Mouse (Mus musculus) embryo, embryonic 11.5 days (tissue): ENCODE results near the gene Cblb.

Experiments used
- DNase-seq: peaks from one replicate; pipeline ENCODE4 v3.0.0-alpha.2; 2012; ENCODE audit warnings: low read depth, low spot score

The Cblb gene

DNA sequence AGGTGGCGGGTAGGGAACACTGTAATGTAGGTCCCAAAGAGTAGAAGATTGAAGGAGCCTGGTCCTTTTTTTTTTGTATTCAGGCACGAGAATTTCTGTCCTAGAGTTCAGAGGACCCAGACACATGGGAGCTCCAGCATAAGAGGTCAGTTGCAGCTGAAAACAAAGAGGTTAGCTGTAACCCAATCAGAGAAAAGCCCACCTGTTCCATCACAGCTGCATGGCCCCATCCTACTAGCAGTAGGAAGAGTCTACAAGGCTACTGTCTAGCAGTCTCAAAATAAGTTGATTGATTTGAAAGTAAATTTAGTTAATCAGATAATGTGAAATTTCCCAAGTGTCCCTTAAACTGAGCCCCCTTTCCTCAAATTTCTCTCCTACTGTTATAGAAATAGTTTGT, 40.3 kb downstream of the Cblb start:
- no peak for DNase-seq

DNA sequence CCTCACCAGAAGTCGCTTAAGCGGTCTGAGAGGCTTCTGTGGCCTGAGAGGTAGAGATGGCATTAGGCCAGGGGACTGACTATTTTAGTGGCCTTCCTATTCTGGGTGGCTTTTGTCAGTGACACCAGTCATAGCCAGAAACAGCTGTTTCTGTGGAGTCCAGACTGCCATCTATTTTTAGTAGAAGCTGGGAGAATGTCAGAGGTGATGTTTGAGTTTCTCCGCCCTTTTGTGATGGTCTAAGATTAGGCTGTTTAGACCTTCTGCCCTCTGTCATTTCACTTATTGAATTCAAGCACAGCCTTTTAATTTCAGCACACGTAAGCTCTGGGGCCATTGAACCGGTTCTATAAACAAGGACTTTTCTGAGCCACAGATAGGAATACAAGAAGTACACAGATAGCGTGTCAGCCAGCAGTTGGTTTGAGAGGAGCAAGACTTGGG, 40.8 kb downstream of the Cblb start:
- no peak for DNase-seq

DNA sequence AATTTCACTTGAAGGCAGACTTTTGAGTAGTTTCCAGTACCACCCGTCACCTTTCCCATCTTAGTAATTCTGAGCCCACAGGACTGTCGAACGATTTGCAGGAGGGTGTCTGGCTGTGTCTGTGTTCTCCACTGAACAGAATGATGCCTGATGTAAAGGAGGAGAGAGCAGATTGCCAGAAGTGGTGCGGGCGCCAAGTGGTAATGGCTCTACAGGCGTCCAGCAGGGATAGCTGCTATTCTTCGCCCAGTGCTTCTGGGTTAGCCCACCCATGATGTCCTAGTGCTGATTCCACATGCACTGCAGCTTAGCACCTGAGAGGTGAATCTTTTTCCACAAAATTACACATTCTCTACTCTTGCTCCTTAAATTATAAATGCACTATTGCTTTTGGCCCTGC, 45.6 kb downstream of the Cblb start:
- DNase-seq: no peak

DNA sequence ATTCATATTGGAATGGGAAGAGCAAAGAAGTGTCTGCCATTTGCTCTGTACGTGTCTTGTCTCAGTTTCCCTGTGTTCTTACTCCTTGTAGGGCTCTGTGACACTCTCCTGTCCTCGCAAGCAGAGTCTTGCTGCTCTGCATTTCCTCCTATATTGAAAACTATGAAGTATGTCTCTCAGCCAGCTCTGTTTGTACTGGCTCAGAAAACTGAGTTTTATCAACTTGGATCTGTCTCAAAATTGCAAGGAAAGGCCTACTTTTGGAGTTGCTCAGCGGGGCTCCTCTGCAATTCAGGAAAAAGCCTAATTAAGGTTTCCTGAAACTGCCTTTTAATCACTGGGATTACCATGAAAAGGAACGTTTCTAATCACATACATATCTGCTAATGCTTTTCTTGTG, 46.9 kb downstream of the Cblb start:
- DNase-seq: no peak

DNA sequence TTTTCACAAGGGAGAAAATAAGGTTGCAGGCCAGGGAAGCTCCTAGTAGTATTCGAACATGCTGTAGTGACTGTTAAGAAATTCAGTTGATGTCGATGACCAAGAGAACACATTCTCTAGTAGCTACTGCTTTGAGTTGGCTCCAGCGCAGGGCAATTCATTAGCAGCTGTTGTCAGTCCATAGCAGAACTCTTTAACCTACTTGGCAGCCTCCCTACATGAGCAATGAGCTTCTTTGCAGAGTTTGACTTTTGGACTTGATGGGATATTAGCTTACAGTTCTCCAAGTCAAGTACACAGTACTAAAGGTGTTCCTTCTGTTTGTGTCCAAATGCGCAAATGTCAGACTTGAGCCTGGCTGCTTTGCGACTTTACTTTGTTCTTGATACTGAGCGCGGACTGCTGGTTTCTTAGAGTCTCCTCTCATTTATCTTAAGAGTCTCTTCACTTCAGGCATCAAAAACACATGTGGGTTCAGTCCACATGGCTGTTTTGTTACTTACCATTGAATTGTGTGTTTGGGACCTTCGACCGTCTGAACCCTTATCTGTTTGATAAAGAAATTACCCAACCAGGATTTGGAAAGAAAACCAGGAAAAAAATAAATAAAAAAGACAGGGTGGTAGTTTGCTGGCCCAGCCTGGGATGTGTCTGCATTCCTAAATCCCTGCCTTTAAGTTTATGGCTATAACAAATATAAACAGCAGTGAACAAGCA, 47.9 kb downstream of the Cblb start:
- no peak for DNase-seq

DNA sequence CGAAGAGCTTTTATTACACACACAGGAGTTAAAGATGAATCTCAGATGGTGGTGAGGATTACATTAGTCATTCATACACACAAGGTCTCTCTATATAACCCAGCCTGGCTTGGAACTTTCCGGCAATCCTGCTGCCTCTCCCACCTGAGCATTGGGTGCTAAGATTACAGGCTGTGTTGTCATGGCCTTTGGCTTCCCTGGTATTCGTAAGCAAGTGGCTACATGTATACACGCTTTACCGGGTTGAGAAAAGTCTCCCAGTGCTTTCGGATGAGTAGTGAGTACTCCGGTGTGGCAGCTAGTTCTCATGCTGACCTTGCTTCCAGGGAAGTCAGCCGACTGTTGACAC, 48.4 kb downstream of the Cblb start:
- no peak for DNase-seq

DNA sequence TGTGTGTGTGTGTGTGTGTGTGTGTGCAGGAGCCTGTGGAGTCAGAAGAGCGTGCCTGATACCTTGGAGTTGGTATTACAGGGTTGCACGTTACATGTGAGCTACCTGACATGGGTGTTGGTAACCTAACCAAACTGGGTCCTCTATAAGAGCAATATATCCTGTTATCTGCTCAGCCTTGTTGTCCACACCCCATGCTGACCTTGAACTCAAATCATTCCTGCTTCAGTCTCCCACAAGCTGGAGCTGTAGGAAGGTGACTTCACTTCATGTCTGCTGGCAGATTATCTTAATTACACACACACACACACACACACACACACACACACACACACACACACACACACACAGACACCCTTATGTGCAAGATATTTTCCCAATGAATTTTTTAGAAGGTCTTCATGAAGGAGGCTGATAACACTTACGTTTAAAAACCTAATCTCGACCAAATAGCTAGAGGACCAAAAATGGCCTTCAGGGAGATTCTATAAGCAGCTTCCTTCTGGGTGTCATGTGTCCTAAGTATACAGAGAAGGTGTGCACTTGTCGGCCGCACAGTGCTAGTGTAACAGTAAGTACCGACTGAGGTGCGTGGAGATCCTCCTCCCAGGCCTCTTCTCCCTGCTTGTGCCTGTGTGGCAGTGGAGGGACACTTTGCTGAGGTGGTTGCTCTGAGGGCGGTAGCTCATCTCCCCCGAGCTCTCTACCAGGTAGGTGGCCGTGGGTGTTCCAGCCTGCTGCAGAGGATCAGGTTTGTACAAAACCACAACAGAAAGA, 49.8 kb downstream of the Cblb start:
- DNase-seq: no peak

DNA sequence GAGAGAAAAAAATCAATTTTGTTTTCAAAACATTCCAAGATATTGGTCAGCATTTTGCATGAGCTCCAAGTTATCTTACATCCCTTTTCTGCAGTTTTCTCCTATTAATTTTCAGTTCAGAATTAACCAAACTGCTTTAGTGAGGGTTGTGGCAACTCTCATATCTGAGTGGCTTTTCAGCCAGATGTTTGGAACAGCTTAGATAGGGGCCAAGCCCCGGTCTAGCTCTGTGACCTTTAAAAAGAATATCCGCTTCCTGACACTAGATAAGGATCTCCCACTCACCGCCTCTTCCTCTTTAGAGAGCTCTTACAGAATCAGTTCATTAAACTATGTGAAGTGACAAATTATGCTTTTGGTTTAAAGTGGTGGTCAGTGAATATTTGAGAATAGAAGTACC, 50.7 kb downstream of the Cblb start:
- DNase-seq: no peak

DNA sequence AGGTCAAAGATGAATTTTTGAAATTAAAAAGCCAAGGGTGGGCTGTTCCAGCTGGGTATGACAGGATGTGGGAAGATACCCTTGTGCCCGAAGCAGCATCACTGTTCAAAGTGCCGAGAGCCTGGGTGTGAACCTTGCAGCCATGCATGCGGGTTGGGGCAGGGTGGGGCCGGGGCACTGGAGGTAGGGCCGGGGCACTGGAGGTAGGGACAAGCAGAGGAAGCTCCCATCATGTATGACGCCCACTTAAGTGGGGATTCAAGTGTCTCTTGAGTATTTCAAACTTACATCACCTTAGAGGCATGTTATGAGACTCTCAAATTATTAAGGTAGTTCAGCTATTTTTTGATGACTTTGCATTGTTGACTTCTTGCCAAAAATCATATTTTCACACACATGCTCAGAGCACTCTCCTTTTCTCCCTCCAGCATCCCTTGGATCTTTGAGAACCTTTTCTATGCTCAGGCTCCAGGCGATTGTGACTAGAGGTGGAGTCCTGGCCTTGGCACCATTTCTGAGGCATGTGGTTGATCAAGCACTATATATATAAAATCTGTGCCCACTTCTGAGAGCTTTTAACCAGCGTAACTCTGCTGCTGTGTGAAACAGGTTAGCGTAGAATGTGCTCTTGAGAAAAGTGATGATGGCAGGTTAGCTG, 55.9 kb downstream of the Cblb start:
- DNase-seq: no peak

DNA sequence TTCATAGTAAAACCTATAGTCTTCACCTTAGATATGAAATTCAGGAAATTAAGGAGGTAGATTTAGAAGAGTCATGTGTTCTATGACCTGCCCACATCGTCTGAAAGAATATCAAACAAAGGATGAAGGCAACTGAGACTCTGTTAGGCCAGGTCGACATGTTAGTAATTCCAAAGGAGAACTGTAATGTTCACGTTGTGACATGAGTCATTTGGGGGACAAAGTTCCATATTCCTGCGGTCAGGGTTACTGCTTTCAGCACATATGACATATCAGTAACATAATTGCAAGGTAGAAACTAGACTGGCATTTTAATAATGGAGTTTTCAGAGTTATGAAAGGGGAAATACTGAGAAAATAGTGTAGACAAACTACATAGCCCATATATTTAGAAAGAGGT, 58.3 kb downstream of the Cblb start:
- no peak for DNase-seq

DNA sequence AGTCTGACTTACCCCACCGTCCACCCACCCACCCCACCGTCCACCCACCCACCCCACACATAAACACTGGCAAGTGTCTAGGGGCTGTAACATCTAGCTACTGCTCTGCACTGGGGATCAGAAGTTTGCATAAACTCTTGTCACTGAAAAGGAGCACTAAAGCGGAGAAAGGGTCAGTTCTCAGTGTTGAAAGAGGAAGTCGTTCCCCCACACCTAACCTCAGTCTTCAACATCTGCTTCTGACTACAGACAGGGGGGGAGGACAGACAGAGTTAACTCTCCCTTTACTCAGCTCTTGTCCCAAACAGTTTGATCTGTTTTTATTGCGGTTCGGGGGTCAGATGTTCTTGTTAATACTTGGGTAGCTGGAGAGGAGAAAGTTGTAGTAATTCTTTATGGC, 59.9 kb downstream of the Cblb start:
- DNase-seq: no peak

DNA sequence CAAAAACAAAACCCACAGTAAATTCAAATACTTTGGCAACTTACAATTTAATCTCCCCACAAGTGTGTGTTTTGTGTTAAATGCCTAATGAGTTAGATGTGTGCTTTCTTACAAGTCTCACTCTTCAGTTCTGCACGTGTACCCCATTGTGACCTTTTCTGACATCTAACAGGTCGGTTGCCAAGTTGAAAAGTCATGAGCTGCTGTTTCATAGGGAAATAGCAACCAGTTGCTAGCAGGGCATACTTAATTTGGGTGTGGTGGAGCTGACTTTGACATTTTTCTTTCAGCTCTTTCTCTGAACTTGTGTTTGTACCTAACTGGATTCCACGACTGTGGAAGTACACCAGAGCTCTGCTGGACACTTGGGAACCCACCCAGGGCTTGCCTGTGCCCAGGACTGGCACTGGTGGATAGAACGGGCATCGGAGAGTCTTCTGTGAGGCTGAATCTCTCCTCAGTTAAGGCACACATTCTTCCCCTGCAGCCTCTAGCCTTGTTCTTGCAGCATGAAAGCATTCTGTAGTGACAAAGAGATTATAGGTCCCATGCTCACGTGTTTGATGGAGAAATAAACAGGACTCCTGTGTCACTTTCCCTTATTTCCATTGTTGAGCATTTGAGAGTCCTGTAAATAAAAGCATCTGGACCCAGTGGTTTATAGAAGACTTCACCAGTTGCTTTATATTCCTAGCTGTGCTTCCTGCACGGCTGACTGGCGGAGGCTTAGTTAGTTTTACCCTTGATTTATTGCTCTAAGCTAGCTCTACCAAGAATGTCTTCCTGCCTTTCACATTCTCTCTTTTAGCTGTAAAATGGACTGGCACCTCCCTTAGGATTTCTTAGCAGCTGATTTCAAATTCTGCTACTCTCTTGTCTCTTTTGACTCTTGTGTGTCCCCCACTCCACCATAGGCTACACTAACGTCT, 62.6 kb downstream of the Cblb start:
- DNase-seq: no peak

DNA sequence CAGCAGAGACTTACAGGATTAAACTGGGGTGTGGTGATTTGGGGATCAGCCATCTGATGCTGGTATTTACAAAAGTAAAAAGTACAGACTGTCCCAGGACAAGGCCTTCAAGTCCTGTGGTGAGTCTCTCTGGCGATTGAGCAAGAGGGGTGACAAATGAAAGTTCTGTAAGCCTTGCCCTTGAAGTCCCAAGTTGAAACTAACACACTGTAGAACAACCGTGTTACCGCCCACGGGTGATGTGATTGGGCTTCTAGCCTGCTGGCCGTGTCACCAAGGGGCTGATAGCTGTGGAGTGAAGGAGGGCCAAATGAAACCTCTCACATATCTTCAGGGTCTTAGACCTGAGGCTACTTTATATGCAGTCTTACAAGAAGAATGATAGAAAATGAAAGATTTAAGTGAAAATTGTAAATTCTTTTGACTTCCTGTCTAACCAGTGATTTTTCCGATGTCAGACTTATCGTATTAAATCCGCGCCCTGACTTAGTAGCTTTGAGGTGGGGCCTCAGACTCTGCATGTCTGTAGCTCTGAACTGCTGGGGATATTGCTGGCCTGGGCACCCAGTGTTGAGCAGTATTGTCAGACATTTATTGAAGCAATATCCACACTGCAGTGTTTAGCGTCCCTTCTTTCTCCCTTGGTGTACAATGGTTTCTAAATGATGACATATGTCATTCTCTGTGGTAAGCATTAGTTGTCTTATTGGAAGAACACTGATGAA, 63.9 kb downstream of the Cblb start:
- no peak for DNase-seq

DNA sequence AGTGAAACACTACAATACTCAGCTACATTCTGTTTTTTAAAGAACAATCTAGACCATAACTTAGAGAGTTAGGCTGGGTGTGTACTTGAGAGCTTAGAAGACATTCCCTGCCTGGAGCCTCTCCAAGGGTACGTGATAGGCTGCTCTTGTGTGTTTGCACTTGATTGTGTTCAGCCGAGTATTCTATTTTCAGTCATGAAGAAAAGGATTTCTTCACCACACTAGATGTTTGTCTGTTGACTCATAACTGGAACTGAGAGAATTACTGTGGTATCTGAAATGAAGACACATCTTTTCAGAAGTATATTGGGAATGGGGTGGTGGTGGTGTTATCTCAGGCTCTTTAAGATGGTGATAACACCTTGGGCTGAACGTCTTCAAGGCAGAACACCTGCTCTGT, 64.6 kb downstream of the Cblb start:
- DNase-seq: no peak

DNA sequence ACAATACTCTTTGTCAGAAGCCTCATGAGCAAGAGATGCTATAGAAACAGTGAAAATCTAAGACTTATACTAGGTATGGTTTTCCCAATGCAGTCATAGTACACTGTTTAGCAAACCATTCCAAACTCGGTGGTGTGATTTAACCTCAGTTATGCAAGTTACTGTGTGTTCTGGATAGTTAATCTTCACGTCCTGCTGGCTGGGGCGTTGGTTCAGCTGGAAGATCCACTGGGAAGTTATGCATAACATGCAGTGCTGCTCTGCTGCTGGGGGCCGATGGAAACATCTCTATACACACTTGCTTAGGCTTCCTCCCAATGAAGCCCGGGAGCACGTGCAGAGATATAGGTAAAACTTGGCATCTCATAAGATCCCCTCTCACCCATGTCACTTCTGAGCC, 69.4 kb downstream of the Cblb start:
- no peak for DNase-seq

DNA sequence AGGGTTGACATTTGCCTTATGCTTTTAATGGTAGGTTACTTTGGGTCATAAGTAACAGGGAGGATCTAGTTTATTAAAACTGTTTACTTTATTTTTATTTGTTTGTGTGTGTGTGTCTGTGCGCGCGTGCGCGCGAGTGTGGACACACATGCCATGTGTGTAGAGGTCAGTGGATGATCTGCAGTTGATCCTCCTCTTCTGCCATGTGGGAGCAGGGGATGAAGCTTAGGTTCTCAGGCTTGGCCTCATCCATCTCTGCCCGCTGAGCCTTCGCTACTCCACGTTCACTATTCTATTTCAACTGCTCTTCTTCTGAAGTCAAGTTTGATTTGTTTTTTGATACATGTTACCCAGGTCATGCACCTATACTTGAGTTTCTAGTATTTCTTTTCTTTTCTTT, 73.6 kb downstream of the Cblb start:
- DNase-seq: no peak

DNA sequence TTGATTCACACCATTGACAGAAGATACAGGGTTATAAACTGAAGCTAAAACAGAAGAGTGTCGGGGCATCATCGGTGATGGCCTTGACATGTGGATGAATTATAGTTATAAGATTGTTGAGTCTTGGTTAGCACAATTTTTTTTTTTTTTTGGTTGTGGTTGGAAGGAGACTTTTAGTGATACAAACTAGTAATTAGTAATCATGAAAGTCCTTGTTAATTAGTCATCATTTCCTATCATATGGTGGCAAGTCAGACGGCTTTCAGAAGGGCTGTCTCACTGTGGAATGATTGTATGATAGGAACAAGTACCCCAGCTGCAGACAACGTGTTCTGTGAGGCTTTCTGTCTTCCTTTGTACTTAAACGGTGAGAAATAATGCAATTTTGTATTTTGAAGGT, 76.8 kb downstream of the Cblb start:
- no peak for DNase-seq

DNA sequence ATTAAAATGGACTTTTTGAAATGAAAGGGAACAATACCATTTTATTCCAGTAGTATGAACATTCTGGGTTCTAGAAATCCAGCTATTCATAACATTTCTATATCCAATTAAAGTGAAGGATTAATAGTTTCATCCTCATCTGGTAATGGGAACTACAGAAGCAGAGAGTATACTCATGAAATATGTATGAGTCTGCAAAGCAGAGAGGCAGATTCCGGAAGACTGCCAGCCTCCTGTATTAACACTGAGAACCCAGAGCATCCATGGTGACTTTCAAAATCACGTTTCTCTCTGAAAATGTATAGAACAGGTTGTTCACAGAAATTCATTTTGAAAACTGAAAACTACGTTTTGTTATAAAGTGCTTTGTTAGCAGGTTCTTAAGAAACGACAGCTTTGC, 83.4 kb downstream of the Cblb start:
- no peak for DNase-seq

DNA sequence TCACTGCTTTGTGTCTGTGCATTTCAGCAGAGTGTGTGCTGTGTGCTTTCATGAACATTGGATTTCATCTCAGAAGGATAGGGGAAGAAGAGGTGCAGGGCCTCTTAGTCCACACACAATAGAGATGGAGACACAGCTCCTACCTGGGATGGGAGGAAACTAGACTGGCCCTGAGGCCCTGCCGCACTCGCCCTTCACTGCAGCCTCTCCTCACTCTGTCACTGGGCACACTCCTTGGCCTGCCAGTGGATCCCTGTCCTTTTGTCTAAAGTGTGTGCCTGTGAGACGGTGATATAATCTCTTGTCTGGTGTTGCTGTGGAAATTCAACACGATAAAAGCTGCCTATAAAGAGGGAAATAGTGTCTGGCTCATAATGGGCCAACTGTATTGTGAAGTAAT, 88.0 kb downstream of the Cblb start:
- DNase-seq: no peak

DNA sequence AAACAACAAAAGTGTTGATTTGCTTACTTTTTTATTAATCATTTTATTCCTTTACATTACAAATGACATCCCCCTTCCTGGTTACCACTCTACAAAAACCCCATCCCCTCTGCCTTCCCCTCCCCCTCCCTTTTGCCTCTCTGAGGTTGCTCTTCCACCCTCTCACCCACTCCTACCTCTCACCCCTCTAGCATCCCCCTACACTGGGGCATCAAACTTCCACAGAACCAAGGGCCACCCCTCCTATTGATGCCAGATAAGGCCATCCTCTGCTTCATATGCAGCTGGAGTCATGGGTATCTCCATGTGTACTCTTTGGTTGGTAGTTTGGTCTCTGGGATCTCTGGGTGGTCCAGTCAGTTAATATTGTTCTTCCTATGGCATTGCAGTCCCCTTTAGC, 93.9 kb downstream of the Cblb start:
- no peak for DNase-seq

DNA sequence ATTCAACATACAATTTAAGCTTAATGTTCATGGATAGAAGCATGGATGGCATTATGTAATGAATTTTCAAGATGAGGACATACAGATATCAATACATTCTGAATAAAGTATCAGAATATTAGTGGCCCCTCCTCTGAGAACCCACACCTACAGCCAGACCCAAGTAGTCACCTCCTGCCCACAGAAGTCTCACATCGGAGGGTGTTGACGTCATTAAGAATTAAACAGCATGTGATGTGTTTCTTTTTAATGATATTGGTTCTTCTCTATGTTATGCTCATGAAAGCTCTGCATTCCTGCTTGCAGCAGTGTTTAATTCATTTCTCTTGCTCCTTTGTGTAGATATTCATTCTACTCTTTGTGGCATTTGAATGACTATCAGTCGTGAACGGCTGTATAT, 94.9 kb downstream of the Cblb start:
- DNase-seq: no peak
